Mouse (Mus musculus) heart, adult 9 months (tissue): ENCODE measurements at regions not wholly inside any gene's neighbourhood (a gene's known extent, or its start where the extent isn't known, plus 50 kb on each side); places are given as distances from the start of the nearest gene placed in this dataset.

ENCODE experiments used
- DNase-seq, 2 experiments: peaks; one replicate each; pipeline ENCODE4 v3.0.0; 2022; ENCODE audit warnings: low spot score in 2 of 2

DNA sequence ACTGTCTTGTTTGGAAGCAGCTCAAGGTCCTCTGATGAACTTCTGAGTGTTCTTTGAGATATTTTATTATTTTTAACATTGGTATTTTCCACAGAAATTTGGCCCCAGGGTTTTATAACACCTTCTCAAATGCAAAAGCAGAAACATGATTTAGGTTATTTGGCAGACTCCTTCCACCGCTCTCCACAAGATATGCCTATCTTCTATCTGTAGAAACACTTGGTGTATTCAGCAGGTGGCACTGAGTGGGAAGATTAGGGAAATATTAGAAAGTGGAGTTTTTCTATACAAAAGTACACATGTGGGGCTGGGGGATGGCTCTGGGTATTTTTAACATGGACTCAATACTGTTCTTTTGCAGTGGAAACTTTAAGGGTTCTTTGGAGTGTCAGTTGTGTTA lies 475.3 kb downstream of the Dach1 start:
- DNase-seq = no peak

DNA sequence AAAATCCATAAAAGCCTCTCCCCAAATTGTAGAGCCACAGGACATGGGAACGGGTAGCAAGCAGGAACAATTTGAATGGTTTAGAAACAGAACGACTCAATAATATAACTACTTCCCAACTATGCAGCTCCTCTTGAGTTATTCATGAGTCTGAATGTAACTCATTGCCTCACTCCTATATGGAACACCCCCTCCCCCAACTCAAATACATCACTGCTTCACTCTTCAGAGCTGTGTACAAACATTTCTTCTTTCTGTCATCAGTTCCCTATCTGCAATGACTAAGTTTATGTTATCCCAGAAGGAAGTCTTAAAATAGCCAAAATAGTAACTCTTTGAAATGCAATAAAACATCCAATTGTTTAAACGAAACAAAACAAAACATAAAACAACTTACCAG lies 484.9 kb downstream of the Dach1 start:
- no peak for DNase-seq

DNA sequence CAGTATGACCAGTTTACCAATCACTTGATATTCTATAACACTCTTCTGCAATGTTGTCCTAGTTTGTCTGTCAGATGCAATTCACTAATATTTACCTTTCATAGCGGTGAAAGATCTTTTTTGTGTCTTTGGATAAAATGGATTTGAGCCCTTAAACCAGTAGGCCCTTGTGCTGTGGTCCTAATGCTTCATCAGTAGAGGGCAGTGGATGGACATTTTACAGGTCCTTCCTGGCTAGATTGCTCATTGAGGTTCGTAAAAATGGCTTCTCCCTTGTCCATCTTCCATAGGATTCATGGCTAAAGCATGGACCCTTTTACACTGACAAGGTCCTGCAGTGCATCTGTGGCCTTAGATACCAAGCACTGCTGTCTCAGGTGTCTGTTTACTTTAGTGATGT lies 501.8 kb downstream of the Dach1 start:
- DNase-seq = no peak

DNA sequence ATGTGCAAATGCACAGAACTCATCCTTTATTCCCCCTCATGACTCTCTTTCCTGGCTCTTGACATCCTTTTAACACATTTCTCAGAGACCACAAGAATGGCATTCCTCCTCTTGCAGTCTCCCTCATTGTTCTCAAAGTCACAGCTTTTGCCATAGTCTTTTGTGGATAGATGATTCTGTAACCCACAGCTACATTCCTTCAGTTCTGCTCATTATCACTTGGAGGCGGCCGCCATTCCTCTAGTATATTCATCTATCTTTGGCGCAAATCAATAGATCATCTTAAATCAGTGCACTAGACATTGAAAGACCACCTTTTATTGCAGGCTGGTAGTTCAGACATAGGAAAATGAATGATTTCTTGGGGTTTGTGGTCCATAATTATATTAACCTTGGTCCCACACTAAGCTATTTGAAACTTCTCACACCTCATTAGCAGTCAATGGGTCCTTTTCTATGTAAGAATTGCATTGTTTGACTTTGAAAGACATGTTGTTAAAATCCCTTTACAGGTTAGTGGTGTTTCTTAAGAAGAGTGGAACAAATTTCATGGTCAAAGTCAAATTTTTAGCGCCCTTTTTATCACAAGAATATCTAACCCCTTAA lies 531.3 kb downstream of the Dach1 start:
- no peak for DNase-seq

DNA sequence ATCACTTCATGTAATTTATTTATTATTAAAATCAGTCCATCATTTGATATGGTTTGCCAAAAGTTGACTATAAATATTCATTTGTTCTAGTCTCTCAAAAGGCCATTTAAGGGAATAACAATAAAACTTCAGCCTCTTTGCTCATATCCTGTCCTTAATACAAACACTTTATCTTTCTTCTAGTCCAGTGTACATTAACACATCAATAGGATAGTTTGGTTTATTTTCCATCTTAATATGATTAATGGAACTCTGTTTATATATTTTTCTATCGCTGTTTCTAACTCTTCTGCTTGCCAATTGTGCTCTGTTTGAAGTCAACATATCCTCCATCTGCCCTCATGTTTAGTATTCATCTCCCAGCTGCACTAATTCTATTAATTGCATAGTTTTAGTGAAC lies 558.1 kb downstream of the Dach1 start:
- no peak for DNase-seq

DNA sequence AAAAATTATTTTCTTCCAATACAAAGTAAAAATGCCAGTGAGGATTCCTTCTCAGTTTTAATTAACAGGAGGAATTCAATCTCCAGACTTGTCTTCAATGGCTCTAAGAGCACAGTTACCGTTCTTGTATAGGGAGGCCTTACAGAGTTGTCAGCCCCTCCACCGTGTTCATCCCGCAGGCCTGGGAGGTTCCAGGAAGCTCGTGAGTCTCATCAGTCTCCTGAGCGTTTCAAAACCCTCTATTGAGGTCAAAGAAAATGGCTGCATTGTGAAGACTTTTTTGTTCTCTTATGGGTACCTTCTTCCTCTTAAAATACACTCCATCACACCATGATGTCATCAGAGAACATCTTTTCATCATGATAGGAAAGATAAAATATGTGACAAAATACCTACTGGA lies 572.9 kb downstream of the Dach1 start:
- no peak for DNase-seq

DNA sequence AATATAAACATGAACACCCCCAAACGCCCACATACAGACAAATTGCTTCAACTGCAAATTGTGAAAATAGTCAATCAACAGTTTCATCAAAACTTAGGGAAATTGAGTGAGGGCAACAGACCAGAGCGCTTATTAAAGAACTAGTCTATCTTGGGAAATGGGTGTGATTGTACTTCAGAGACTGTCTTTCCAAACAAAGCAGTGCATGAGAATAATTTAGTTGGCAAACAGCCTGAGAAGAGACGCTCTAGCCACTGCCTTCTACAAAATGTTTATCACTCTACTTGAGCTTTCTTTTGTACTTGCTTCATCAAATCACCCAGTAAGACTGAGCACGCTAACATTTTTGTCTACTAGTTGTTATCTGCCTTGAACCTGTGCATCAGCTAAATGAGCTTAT lies 581.0 kb downstream of the Dach1 start:
- DNase-seq = peak; percentile 5 to 21

DNA sequence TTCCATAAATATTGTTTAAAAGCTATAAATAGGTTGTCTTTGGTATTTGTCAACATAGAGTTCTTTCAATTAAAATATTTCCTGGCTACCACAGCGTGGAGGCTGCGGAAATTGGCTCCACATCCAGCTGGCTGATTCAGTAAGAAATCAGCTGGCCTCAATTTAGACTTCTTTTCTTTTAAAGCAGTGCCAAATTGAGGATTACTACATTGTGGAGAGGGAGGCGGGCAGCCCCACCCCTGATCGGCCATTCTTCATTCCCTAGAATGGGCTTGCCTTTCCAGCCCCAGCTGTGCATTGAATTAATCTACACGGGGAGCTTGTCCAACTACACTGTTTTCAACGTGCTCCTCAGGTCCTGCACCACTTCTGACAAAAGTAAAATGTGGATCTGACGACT lies 581.4 kb downstream of the Dach1 start:
- peak; percentile 46 to 66 for DNase-seq

DNA sequence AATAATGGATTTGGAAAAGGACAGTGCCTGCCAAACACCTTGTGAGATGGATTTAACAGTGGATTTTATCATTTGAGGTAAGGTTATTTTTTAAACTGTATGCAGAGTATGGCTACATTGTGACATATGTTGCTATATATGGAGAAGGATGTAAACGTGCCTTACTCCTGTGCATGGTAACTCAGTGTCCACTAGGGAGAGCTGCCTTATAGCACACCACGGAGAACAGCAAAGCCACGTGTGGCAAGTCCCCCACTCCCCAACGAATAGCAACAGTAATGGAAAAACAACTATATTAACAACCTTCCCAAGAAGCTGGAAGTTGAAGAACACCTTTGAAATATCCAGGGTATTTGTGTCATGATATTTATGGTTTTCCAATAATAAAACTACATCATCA lies 582.6 kb downstream of the Dach1 start:
- DNase-seq = no peak

DNA sequence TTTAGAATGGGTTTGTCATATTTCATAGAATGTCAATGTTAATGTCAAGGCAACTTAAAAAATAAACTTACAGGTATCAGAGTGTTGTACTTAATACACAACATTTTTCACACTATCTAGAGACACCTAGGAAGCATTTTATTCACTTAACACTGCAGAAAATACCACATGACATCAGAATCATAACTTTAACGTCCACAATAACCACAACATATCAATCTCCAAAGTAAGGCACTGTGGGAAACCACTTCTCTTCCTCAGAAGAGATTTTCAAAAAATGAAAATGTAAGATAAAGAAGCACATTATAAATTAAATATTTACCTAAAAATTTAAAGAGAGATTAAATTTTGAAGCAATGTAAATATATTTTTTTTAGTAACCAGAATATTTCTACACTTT lies 599.3 kb downstream of the Dach1 start:
- no peak for DNase-seq

DNA sequence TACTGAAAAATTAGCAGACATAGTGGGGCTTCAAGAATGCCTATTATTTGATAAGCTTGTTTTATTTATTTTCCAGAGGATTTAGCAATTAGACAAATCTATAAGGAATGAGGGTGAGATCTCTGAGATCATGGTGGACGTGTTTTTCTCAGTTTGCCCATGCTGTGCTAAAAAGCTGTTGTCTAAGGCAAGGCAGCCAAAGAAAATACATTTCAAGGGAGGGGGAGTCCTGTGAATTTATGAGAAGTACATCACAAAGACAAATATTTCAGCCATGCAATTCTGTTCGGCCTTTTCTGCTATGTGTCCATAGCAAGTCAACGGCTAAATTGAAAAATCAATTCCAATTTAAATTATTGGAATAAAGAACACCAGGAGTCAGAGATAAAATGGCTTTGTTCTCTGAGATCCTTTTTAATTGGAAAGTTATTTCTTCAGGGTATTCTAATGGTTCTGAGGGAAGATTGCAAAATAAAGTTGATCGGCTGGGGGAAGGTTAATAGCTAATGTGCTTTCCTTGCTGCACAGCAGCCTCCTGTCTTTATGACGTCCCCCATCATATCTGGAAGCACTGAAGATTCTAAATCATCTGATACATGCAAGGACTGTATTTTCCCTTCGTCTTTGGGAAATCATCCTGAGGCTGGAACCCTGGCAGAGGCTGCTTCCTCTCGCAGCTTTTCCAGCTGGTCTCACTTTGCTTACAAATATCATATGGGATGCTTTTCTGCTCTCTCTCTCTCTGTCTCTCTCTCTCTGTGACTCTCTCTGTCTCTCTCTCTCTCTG lies 609.3 kb downstream of the Dach1 start:
- DNase-seq = no peak

DNA sequence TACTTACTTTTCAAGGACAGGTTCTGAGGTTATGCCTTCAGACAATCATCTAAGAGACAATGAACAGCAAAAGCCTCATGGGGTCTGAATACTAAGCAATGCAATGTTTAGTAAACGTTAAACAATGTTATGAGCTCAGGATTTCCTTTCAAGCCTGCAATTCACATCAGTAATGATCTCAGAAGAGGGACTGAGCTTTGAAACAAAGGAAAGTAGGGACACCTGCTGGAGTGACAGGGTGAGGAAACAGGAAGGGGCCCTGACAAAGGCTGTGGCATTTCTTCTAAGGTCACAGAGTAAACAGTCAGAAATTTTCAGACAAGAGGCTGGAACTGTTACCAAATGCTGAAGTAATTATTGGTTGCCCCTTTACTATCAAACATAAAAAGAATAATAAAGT lies 610.0 kb downstream of the Dach1 start:
- DNase-seq = peak; percentile 54 to 81

DNA sequence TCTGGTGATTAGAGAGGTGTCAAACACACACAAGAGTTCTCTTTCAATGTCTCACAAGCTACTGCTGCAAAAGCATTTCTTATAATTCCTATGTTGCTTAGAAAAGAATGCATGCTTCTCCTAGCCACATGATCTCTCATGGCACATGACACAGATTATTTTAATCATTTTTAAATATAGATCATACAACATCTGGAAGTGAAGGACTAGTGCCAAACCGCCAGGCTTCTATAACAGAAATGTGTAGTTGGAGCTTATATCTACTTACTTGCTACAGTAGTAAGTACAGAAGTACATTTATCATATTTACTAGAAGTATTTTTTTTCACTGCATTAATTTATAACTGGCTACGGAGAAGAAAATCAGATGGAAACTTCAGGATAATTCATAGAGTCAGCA lies 611.3 kb downstream of the Dach1 start:
- no peak for DNase-seq

DNA sequence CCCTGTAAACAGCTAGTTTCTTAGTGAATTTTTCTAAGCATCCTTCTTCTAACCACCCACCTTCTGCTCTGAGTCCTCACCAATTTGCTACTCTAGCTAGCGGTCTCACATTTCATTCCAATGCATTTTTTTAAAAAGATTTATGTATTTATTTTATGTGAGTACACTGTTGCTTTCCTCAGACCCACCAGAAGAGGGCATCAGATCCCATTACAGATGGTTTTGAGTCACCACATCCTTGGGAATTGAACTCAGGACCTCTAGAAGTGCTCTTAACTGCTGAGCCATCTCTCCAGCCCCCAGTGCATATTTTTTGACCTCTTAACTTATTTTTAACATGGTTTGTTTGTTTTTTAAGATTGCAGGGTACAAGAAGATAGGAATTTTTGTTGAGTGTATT lies 611.7 kb downstream of the Dach1 start:
- no peak for DNase-seq

DNA sequence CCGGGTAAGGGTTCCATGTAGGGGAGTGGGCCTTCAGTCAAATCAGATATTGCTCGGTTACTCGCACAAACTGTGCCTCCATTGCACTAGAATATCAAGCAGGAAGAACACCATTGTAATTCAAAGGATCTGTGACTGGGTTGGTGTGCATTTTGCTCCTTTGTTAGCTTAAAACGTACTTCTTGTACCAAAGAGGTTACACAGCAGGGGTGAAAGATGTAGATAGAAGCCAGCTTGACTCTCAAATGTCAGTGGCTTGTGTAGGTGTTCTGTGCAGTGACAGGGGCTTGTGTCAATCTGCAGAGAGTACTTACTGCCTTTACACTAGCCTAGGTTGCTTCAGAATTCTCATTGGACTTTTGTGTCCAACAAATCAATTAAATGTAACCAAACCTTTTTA lies 623.3 kb downstream of the Dach1 start:
- DNase-seq = no peak

DNA sequence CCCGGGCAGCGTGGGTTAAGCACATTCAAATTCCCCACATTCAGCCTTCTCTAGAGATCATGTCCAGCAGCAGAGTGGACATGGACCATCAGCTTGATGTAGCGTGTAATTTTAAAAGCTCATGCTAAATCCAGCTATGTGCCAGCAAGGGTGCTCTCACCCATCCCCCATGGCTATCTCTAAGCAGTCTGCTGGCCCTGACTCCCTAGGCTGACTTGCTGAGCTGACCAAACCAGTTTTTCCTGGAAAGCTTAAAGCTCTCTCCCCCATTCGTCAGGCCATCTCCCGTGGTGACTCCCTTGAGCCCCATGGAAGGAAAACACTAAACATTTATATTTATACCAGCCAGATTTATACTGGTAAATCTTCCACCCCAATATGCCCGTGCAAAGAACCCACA lies 625.3 kb downstream of the Dach1 start:
- no peak for DNase-seq

DNA sequence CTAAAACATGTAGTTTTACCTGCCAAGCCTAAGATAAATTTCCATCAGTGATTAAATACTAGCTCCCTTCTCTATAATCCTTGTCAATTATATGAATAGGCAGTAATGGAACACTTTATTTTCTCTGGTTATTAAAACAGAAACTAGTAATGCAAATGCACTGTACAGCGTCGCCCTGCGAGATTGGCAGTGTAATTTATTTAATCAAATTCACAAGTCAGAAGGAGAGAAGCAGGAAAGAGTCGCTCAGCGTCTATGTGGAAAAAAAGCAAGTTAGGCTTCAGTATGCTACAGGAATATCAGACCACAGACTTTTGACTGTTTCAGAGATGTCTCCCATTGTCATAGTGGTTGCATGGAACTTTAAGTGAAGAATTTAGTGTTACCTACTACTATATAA lies 632.6 kb downstream of the Dach1 start:
- no peak for DNase-seq

DNA sequence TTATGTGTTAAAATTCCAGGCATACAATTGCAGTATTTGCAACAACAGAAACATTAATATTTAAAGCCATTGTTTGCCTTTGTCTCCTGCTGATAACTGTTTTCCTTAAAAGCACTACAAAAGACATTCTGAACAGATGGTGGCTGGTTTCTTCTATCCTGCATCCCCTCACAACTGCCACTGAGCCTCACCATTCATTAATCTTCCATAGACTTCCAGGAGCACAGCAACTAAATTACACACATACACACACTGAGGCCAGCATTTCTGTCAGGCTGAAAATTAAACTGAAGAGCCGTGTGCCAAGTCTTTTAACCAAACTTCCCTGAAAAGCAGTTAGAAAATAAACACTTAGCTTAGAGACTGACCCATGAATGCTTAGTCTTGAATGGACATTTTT lies 658.2 kb downstream of the Dach1 start:
- DNase-seq = no peak

DNA sequence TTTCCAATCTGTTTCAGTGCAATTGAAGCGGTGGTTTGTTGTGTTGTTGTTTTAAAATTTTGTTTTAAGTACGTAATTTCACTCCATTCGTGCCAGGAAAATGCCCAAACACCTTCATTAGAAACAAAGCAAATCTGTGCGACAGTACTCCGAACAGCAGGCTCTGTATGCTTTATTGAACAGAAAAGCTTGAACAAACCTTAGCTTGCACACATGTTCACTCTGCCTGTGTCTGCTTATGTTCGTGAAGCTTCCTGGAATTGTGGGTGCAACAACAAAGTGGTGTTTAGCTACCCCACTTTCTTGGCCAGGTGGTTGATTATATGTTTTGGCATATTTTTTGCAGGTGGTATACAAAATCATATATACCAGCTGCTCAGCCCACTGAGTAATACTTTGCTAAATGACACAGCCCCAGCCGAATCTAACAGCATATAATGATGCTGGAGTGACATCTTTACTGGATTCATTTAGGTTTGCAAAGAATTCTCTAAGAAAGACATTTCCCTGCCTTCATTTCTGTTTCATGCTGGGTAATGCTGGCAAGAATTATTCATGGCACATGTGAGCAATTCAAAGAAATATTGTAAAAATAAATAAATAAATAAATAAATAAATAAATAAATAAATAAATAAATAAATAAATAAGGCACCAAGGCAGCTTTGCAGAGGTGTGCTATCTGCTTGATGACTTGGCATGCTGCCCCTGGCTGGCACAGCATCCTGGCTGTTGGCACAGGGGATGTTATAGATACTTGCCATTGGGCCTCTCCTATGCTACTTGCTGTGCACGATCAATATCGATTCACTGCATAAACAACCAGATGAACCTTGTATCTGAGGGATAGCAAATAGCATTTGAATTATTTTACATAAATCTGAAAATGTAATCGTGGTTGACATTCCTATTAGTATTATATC lies 679.9 kb downstream of the Dach1 start:
- DNase-seq = no peak

DNA sequence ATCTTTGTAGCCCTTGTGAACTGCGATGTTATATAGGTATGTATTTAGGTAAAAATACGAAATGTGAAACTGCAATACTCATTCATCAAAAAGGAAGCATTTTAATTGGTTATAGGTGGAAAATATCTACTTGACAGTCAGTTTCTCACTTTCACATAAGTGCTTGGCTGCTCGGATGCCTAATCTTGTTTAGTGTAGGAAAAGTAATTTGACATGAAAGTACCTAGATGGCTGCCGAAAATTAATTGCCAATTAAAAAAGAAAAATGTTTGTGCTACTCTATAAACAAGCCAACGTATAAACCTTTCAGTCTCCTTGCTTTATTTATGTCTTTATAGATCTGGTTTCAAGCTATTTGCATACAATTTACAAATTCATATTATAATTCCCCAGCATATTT lies 691.3 kb downstream of the Dach1 start:
- no peak for DNase-seq

DNA sequence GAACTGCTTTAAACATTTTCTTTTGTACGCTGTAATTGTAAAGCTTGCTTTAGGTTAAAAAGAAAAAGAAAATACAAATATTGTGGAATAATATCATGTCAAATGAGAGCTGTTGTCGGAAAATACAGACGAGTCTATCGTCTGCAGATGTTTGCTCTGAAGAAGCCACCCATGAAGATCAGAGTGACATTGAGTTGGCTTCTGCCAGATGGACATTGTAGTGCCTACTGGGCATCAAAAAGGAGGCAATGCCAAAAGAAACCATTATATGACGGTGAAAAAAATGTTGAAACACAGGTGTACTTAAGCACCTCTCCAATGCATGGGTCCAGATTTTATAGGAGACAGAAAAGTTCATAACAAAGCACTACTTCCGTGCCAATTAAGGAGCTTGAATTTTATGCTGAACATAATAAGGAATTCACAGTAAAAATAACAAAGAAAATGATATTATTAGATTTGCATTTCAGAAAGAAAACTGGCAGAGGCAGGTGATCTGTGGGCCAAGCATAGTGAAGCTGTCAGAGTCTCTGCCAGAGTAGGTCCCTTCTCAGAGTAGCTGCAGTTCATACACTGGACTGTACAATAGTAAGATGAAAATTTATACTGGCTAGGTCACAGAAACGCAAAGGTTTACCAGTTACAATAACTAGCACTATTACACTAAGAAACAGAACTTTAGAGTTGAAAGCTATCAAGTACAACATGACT lies 718.9 kb downstream of the Dach1 start:
- no peak for DNase-seq

DNA sequence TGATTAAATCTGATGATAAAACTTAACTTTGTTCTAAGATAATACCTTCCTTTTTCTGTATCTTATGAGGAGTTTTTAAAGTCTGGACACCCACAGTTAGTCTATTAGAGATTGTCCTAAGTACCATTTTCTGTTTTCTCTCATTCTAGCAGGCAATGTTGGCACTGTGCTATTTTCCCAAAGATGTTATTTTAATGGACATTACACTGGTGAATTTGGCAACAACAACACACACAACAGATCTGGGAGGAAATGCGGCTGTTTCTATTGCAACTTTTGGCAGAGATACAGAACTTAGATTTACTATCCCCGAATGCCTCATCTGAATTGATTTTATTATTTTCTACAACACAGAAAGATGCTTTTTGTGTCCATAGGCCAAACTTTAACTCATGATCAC lies 720.9 kb downstream of the Dach1 start:
- no peak for DNase-seq
